Mouse (Mus musculus): ENCODE measurements around the gene Ltbp3.

DNA sequence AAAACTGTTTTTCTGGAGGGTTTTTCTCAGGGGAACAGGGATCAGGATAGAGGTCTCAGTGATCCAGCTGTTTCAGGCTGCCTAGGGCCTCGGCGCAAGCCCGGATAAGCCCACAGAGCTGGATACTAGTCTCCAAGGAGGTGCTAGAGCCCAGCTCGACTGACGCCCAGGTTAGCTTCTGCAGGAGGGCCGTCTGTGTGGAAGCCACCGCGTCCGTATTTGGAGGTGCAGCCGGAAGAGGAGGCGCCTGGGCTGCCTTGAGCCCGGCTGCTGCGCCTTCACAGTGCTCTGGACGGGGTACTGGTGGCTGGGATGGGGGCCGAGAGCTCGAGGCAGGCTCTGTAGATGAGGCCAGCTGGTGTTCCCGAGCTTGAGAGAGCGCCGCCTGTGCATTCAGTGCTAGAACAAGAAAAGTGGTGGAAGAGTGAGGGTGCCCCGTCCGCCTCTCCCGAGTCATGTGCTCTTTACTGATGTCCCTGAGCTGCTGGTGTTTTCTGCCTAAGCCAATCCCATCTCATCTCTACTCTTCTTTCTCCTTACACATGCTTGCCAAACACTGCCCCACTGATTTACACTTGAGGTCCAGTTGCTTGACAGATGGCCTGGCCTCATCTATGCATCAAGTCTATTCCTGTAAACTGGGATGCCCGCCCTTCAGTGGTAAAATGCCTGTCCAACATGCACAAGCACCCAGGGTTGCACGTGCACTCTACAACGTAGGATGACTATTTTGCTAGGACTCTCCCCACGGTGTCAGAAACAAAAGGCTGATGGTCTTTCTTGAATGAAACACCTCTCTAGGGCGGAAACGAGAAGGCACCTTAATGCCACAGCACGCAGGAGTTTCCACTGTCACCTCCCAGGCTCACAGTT lies 10.2 kb upstream of the Ltbp3 start:
- TF ChIP-seq CTCF (IDR thresholded peaks at IDR 0.05; ENCODE audit: insufficient read depth, low read depth, low read length) (no peak), POLR2A (IDR thresholded peaks at IDR 0.05; ENCODE audit: insufficient read depth, low read depth, low read length) (no peak)

Measured in olfactory bulb, adult 2 months (tissue).